Mouse (Mus musculus) ES-E14 (cell line): Measurements from ENCODE around the gene Rnf224.

Experiments used
- CHD2 ChIP-seq: IDR thresholded peaks from 2 replicates; pipeline ENCODE4 v1.6.1; 2014; ENCODE audit warnings: mild to moderate bottlenecking, low read depth, low read length, inconsistent platforms
- HCFC1 ChIP-seq: IDR thresholded peaks from 2 replicates; pipeline ENCODE4 v1.6.1; 2012; ENCODE audit warnings: low read length, inconsistent platforms, borderline replicate concordance; ENCODE audit not compliant: insufficient read depth
- MAFK ChIP-seq: IDR thresholded peaks from 2 replicates; pipeline ENCODE4 v1.6.1; 2014; ENCODE audit warnings: mild to moderate bottlenecking, low read depth, low read length, inconsistent platforms; ENCODE audit not compliant: insufficient read depth
- ZC3H11A ChIP-seq: IDR thresholded peaks from 2 replicates; pipeline ENCODE4 v1.6.1; 2012; ENCODE audit warnings: low read depth, mild to moderate bottlenecking, inconsistent platforms, low read length, borderline replicate concordance
- ZNF384 ChIP-seq: IDR thresholded peaks from 2 replicates; pipeline ENCODE4 v1.6.1; 2012; ENCODE audit warnings: low read depth, low read length, inconsistent platforms

DNA sequence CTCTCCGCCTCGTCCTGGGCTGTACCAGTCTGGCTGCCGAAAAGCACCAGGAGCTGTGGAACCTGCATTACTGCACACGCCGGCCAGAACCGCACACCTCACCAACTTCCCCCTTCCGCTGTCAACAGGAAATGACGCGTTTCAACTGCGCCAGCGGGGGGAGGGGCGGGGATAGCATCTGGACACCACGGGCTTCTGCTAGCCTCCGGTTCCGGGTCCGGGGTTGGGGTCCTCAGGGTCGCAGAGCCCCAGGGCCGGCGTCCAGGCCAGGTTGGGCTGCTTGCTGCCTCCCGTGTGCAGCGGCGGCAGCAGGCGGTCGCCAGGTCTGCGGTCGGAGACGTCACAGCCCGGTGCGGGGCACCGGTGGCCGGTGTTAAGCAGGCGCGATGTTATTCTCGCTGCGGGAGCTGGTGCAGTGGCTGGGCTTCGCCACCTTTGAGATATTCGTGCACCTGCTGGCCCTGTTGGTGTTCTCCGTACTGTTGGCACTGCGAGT lies 18.7 kb upstream of the Rnf224 start, which contains the start of gene Tmem203:
- peak; percentile 85 for TF ChIP-seq HCFC1
- peak; percentile 10; the same call in 1 of the 2 replicates for TF ChIP-seq ZC3H11A
- peak; percentile 52; the same call in 1 of the 2 replicates for TF ChIP-seq CHD2
- no peak; the same call in 1 of the 2 replicates for TF ChIP-seq ZNF384
- TF ChIP-seq MAFK = no peak
